Mouse (Mus musculus): Measurements from ENCODE around the gene Dagla. TPM values are rescaled to one million over a fixed set of nuclear protein-coding genes. Genes with fewer than 3 reads are reported as not detected.
A peak's percentile ranks its signal among the peaks of the same experiment; 100 is the strongest.

Gene Dagla
- polyA plus RNA-seq, 1 experiment, result 9.6 TPM

GRCm38 (mm10) chr19:10291896-10292490 lies 12.7 kb downstream of the Dagla start:
- H3K4me2 ChIP-seq (ENCODE audit: low read depth), result no peak overlapping the region
- no peaks in the 10 kb centered on the region for H3K36me3 ChIP-seq (ENCODE audit: control insufficient read depth, insufficient read depth)
- no peak overlapping the region for H3ac ChIP-seq (ENCODE audit: control insufficient read depth, insufficient read length)
- H3K79me2 ChIP-seq (ENCODE audit: control insufficient read depth, insufficient read depth), result peaks cover 75% of the 10 kb centered on the region
- H3K27me3 ChIP-seq (ENCODE audit: control insufficient read depth, insufficient read depth, insufficient read length), result no peaks in the 10 kb centered on the region
- H3K4me3 ChIP-seq, result no peak overlapping the region
- TF ChIP-seq REST (IDR thresholded peaks at IDR 0.05; ENCODE audit: insufficient read depth, insufficient read length) (no peak), MYOD1 (IDR thresholded peaks at IDR 0.05; ENCODE audit: control insufficient read depth in 1 of 3, insufficient read length in 2 of 3, low read depth in 2 of 3) (peak in 1 of 3 experiments; percentile 16)

- no peak overlapping the region for H3K4me3 ChIP-seq
- TF ChIP-seq SRF (IDR thresholded peaks at IDR 0.05; ENCODE audit: control insufficient read depth, insufficient read length, low read depth), result no peak
- peak; percentile 97 for TF ChIP-seq CEBPB (IDR thresholded peaks at IDR 0.05; ENCODE audit: insufficient read depth, poor library complexity, severe bottlenecking)
- TF ChIP-seq MYOD1 (IDR thresholded peaks at IDR 0.05; ENCODE audit: control insufficient read depth in 1 of 3, insufficient read length in 2 of 3, low read depth in 2 of 3), result peak in 1 of 3 experiments; percentile 11
- no peak overlapping the region for H3ac ChIP-seq (ENCODE audit: control insufficient read depth, insufficient read length)
- peaks cover 72% of the 10 kb centered on the region for H3K79me2 ChIP-seq (ENCODE audit: control insufficient read depth, insufficient read depth)
- no peaks in the 10 kb centered on the region for H3K27me3 ChIP-seq (ENCODE audit: control insufficient read depth, insufficient read depth, insufficient read length)
- H3K4me2 ChIP-seq (ENCODE audit: low read depth), result peak overlapping the region; percentile 51
- no peaks in the 10 kb centered on the region for H3K36me3 ChIP-seq (ENCODE audit: control insufficient read depth, insufficient read depth)
Observed at GRCm38 (mm10) chr19:10290153-10290945, 14.3 kb downstream of the Dagla start.

- H3K4me2 ChIP-seq (ENCODE audit: low read depth), result peak overlapping the region; percentile 51
- peaks cover 65% of the 10 kb centered on the region for H3K79me2 ChIP-seq (ENCODE audit: control insufficient read depth, insufficient read depth)
- H3K27me3 ChIP-seq (ENCODE audit: control insufficient read depth, insufficient read depth, insufficient read length), result no peaks in the 10 kb centered on the region
- no peaks in the 10 kb centered on the region for H3K36me3 ChIP-seq (ENCODE audit: control insufficient read depth, insufficient read depth)
- TF ChIP-seq CEBPB (IDR thresholded peaks at IDR 0.05; ENCODE audit: insufficient read depth, poor library complexity, severe bottlenecking) (no peak), POLR2A (IDR thresholded peaks at IDR 0.05; ENCODE audit: insufficient read length, low read depth) (no peak), TCF3 (IDR thresholded peaks at IDR 0.05; ENCODE audit: insufficient read length, low read depth) (no peak), POLR2AphosphoS2 (IDR thresholded peaks at IDR 0.05; ENCODE audit: insufficient read length, low read depth) (no peak), TCF12 (IDR thresholded peaks at IDR 0.05; ENCODE audit: insufficient read depth, poor library complexity, severe bottlenecking) (no peak), SRF (IDR thresholded peaks at IDR 0.05; ENCODE audit: control insufficient read depth, insufficient read length, low read depth) (no peak), E2F4 (IDR thresholded peaks at IDR 0.05; ENCODE audit: insufficient read depth) (no peak)
- H3ac ChIP-seq (ENCODE audit: control insufficient read depth, insufficient read length), result no peak overlapping the region
- no peak overlapping the region for H3K4me3 ChIP-seq
Observed at GRCm38 (mm10) chr19:10289609-10290150, 15.0 kb downstream of the Dagla start.

- Histone ChIP-seq H3K36me3 (ENCODE audit: control insufficient read depth, insufficient read depth) (no peaks in the 10 kb centered on the region), H3K4me3 (no peak overlapping the region), H3K79me2 (ENCODE audit: control insufficient read depth, insufficient read depth) (peaks cover 52% of the 10 kb centered on the region), H3ac (ENCODE audit: control insufficient read depth, insufficient read length) (no peak overlapping the region), H3K4me2 (ENCODE audit: low read depth) (peak overlapping the region; percentile 20), H3K27me3 (ENCODE audit: control insufficient read depth, insufficient read depth, insufficient read length) (no peaks in the 10 kb centered on the region)
- TF ChIP-seq E2F4 (IDR thresholded peaks at IDR 0.05; ENCODE audit: insufficient read depth) (no peak), TCF3 (IDR thresholded peaks at IDR 0.05; ENCODE audit: insufficient read length, low read depth) (no peak), SRF (IDR thresholded peaks at IDR 0.05; ENCODE audit: control insufficient read depth, insufficient read length, low read depth) (no peak), POLR2A (IDR thresholded peaks at IDR 0.05; ENCODE audit: insufficient read length, low read depth) (no peak), CEBPB (IDR thresholded peaks at IDR 0.05; ENCODE audit: insufficient read depth, poor library complexity, severe bottlenecking) (no peak), USF1 (IDR thresholded peaks at IDR 0.05; ENCODE audit: low read depth) (no peak), REST (IDR thresholded peaks at IDR 0.05; ENCODE audit: insufficient read depth, insufficient read length) (no peak), MYOG (IDR thresholded peaks at IDR 0.05; ENCODE audit: control insufficient read depth in 1 of 3, insufficient read depth in 1 of 3, insufficient read length in 2 of 3, low read depth in 2 of 3) (peak in 2 of 3 experiments; percentile 52 to 76), MYOD1 (IDR thresholded peaks at IDR 0.05; ENCODE audit: control insufficient read depth in 1 of 3, insufficient read length in 2 of 3, low read depth in 2 of 3) (peak in 2 of 3 experiments; percentile 72 to 79), TCF12 (IDR thresholded peaks at IDR 0.05; ENCODE audit: insufficient read depth, poor library complexity, severe bottlenecking) (no peak), POLR2AphosphoS2 (IDR thresholded peaks at IDR 0.05; ENCODE audit: insufficient read length, low read depth) (no peak), MAX (IDR thresholded peaks at IDR 0.05; ENCODE audit: low read depth) (no peak)
Observed at GRCm38 (mm10) chr19:10288125-10289040, 16.3 kb downstream of the Dagla start.
